Mouse (Mus musculus): ENCODE measurements around the gene Axl. TPM values are rescaled to one million over a fixed set of nuclear protein-coding genes. Genes with fewer than 3 reads are reported as not detected.
"Not testable (repeated sequence)": the region's sequence is repeated elsewhere in the genome, so short reads cannot be mapped to it uniquely, and the experiment has no call there.

The Axl gene
- polyA plus RNA-seq, 1 experiment = 18.8 TPM

GRCm38 (mm10) chr7:25812195-25812594, 23.7 kb upstream of the Axl start:
- no peak for DNase-seq (ENCODE audit: low read depth)
- no peak for TF ChIP-seq CTCF (IDR thresholded peaks at IDR 0.05; ENCODE audit: borderline replicate concordance, extremely low read depth, insufficient read depth, insufficient read length)
- TF ChIP-seq POLR2A (IDR thresholded peaks at IDR 0.05; ENCODE audit: borderline replicate concordance, extremely low read depth, insufficient read depth, insufficient read length, poor library complexity, severe bottlenecking) = no peak

- no peak for TF ChIP-seq CTCF (IDR thresholded peaks at IDR 0.05; ENCODE audit: borderline replicate concordance, extremely low read depth, insufficient read depth, insufficient read length)
- no peak for TF ChIP-seq POLR2A (IDR thresholded peaks at IDR 0.05; ENCODE audit: borderline replicate concordance, extremely low read depth, insufficient read depth, insufficient read length, poor library complexity, severe bottlenecking)
- no peak for DNase-seq (ENCODE audit: low read depth)
Measured at GRCm38 (mm10) chr7:25811716-25812115, 23.2 kb upstream of the Axl start.

- DNase-seq (ENCODE audit: low read depth) = peak; percentile 85
- peak; percentile 76 for TF ChIP-seq CTCF (IDR thresholded peaks at IDR 0.05; ENCODE audit: borderline replicate concordance, extremely low read depth, insufficient read depth, insufficient read length)
- no peak for TF ChIP-seq POLR2A (IDR thresholded peaks at IDR 0.05; ENCODE audit: borderline replicate concordance, extremely low read depth, insufficient read depth, insufficient read length, poor library complexity, severe bottlenecking)
Measured at GRCm38 (mm10) chr7:25805631-25806343, 17.3 kb upstream of the Axl start.

- TF ChIP-seq CTCF (IDR thresholded peaks at IDR 0.05; ENCODE audit: borderline replicate concordance, extremely low read depth, insufficient read depth, insufficient read length) (no peak), POLR2A (IDR thresholded peaks at IDR 0.05; ENCODE audit: borderline replicate concordance, extremely low read depth, insufficient read depth, insufficient read length, poor library complexity, severe bottlenecking) (no peak)
- DNase-seq (ENCODE audit: low read depth) = no peak
Measured at GRCm38 (mm10) chr7:25804792-25805191, 16.3 kb upstream of the Axl start.

GRCm38 (mm10) chr7:25803460-25803859, 15.0 kb upstream of the Axl start:
- DNase-seq (ENCODE audit: low read depth) = no peak
- TF ChIP-seq POLR2A (IDR thresholded peaks at IDR 0.05; ENCODE audit: borderline replicate concordance, extremely low read depth, insufficient read depth, insufficient read length, poor library complexity, severe bottlenecking) (no peak), CTCF (IDR thresholded peaks at IDR 0.05; ENCODE audit: borderline replicate concordance, extremely low read depth, insufficient read depth, insufficient read length) (no peak)

- TF ChIP-seq CTCF (IDR thresholded peaks at IDR 0.05; ENCODE audit: borderline replicate concordance, extremely low read depth, insufficient read depth, insufficient read length) (no peak), POLR2A (IDR thresholded peaks at IDR 0.05; ENCODE audit: borderline replicate concordance, extremely low read depth, insufficient read depth, insufficient read length, poor library complexity, severe bottlenecking) (no peak)
- peak; percentile 21 for DNase-seq (ENCODE audit: low read depth)
Measured at GRCm38 (mm10) chr7:25802241-25803125, 14.0 kb upstream of the Axl start.

GRCm38 (mm10) chr7:25801031-25801430, 12.5 kb upstream of the Axl start:
- TF ChIP-seq POLR2A (IDR thresholded peaks at IDR 0.05; ENCODE audit: borderline replicate concordance, extremely low read depth, insufficient read depth, insufficient read length, poor library complexity, severe bottlenecking) = no peak
- no peak for TF ChIP-seq CTCF (IDR thresholded peaks at IDR 0.05; ENCODE audit: borderline replicate concordance, extremely low read depth, insufficient read depth, insufficient read length)
- no peak for DNase-seq (ENCODE audit: low read depth)

GRCm38 (mm10) chr7:25799369-25799768, 10.9 kb upstream of the Axl start:
- no peak for DNase-seq (ENCODE audit: low read depth)

GRCm38 (mm10) chr7:25798540-25798939, 10.0 kb upstream of the Axl start:
- no peak for DNase-seq (ENCODE audit: low read depth)
- TF ChIP-seq POLR2A (IDR thresholded peaks at IDR 0.05; ENCODE audit: borderline replicate concordance, extremely low read depth, insufficient read depth, insufficient read length, poor library complexity, severe bottlenecking) (no peak), CTCF (IDR thresholded peaks at IDR 0.05; ENCODE audit: borderline replicate concordance, extremely low read depth, insufficient read depth, insufficient read length) (peak; percentile 20; the same call in 1 of the 2 replicates)

More at GRCm38 (mm10) chr7:25799369-25799768, 10.9 kb upstream of the Axl start:
- no peak for TF ChIP-seq CTCF (IDR thresholded peaks at IDR 0.05; ENCODE audit: borderline replicate concordance, extremely low read depth, insufficient read depth, insufficient read length)
- TF ChIP-seq POLR2A (IDR thresholded peaks at IDR 0.05; ENCODE audit: borderline replicate concordance, extremely low read depth, insufficient read depth, insufficient read length, poor library complexity, severe bottlenecking) = no peak

- DNase-seq (ENCODE audit: low read depth) = no peak
- TF ChIP-seq CTCF (IDR thresholded peaks at IDR 0.05; ENCODE audit: borderline replicate concordance, extremely low read depth, insufficient read depth, insufficient read length) (no peak), POLR2A (IDR thresholded peaks at IDR 0.05; ENCODE audit: borderline replicate concordance, extremely low read depth, insufficient read depth, insufficient read length, poor library complexity, severe bottlenecking) (no peak)
Measured at GRCm38 (mm10) chr7:25794775-25795174, 6.3 kb upstream of the Axl start.

- TF ChIP-seq CTCF (IDR thresholded peaks at IDR 0.05; ENCODE audit: borderline replicate concordance, extremely low read depth, insufficient read depth, insufficient read length) = no peak
- TF ChIP-seq POLR2A (IDR thresholded peaks at IDR 0.05; ENCODE audit: borderline replicate concordance, extremely low read depth, insufficient read depth, insufficient read length, poor library complexity, severe bottlenecking) = no peak
- DNase-seq (ENCODE audit: low read depth) = no peak
Measured at GRCm38 (mm10) chr7:25793679-25794078, 5.2 kb upstream of the Axl start.

- DNase-seq (ENCODE audit: low read depth) = not testable (repeated sequence)
Measured at GRCm38 (mm10) chr7:25792966-25793365, 4.5 kb upstream of the Axl start.
